8 mouse cellular contexts compared by ENCODE assay signal in the genomic region with DNA sequence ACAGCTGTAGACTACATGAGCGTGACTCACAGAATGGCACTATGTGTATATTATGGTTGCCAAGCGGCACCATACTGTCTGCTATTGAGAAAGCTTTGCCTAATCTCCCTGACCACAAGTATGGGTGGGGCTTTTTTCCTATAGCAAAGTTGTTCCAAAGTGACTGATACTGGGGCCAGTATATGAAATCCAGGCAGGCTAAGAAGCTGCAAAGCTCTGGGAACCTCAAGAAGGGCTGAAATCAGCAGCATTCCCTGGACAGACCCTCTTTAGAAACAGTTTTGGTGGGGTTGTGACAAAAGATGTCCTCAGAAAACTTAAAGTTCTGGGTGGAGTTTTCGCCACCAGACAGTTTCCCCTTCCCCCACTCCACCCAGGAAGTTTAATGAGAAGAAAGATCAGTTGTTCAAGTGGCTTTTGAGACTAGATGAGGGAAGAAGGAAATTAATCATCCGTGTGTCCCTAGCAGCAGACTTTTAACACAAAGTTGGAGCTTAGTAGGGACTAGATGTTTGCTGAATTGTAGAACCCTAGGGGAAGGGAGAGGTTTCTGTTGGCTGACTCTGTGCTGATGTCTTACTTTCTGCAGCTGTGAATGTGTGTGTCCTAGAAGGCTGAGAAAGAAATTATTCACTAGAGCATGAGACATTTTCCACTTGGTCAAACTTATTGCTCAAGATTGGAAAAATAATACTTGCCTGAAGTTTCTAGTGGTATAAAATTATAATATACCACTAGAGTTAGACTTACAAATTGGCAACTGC. TPM values are rescaled to one million over a fixed set of nuclear protein-coding genes. Genes with fewer than 3 reads are reported as not detected.
DNase-seq lines count a peak whose midpoint lies in the region; ATAC-seq and TF ChIP-seq lines count a peak whose summit lies in the region.

No protein-coding gene starts in this region.

- H3K4me3 ChIP-seq in MEL (ENCODE audit: control insufficient read depth in 1 of 2, insufficient read depth in 1 of 2, low read depth in 2 of 2, low read length in 2 of 2), result peak overlapping the region in 1 of 2 experiments; percentile 12; a peak in 1 of 4 replicates
- H3K4me3 ChIP-seq in heart, embryonic 12.5 days, result no peak overlapping the region
- H3K4me3 ChIP-seq in liver, embryonic 16.5 days (ENCODE audit: low read depth, low read length), result peak overlapping the region; percentile 1; the same call in 1 of the 2 replicates
- H3K4me3 ChIP-seq in stomach, postnatal 0 days (ENCODE audit: low read depth, low read length), result peak overlapping the region; percentile 13; the same call in 1 of the 2 replicates

- no peak overlapping the region for H3K9ac ChIP-seq in MEL (ENCODE audit: control insufficient read depth, low read depth, low read length, poor library complexity, severe bottlenecking)
- no peak overlapping the region for H3K9ac ChIP-seq in heart, embryonic 12.5 days
- no peak overlapping the region for H3K9ac ChIP-seq in liver, embryonic 16.5 days (ENCODE audit: low read depth, low read length)
- H3K9ac ChIP-seq in stomach, postnatal 0 days (ENCODE audit: low read length), result no peak overlapping the region

- peak; percentile 28 for DNase-seq in 3134 (ENCODE audit: extremely low read depth, insufficient read length, low spot score)
- peak; percentile 40 for DNase-seq in MEL (ENCODE audit: low read depth, low spot score)
- peak; percentile 33 for DNase-seq in stomach, postnatal 0 days (ENCODE audit: low spot score)
- no peak for DNase-seq in adrenal gland, adult 18-20 months (ENCODE audit: low spot score in 2 of 2)
- DNase-seq in frontal cortex, postnatal 25 days (ENCODE audit: low spot score in 2 of 2), result no peak
- no peak for DNase-seq in ovary, postnatal 10 days (ENCODE audit: low spot score)

- WGBS in heart, embryonic 12.5 days, result 56% methylated on average over 4 of the region's 4 CpGs
- WGBS in liver, embryonic 16.5 days (ENCODE audit: insufficient replicate concordance), result 28% methylated on average over 4 of the region's 4 CpGs
- WGBS in stomach, postnatal 0 days, result 38% methylated on average over 4 of the region's 4 CpGs

- no peaks in the 10 kb centered on the region for H3K4me1 ChIP-seq in MEL (ENCODE audit: control insufficient read depth in 1 of 2, insufficient read depth in 2 of 2, low read length in 2 of 2)
- no peaks in the 10 kb centered on the region for H3K4me1 ChIP-seq in heart, embryonic 12.5 days (replicated peaks)
- no peaks in the 10 kb centered on the region for H3K4me1 ChIP-seq in liver, embryonic 16.5 days (ENCODE audit: control insufficient read depth, low read depth, low read length)
- no peaks in the 10 kb centered on the region for H3K4me1 ChIP-seq in stomach, postnatal 0 days (replicated peaks; ENCODE audit: control insufficient read depth, insufficient read depth)

- H3K27ac ChIP-seq in MEL (ENCODE audit: control insufficient read depth, low read depth, low read length), result no peak overlapping the region
- peak overlapping the region; percentile 57 for H3K27ac ChIP-seq in heart, embryonic 12.5 days (ENCODE audit: poor library complexity, severe bottlenecking)
- peak overlapping the region; percentile 3 for H3K27ac ChIP-seq in liver, embryonic 16.5 days (ENCODE audit: low read length)
- H3K27ac ChIP-seq in stomach, postnatal 0 days (replicated peaks), result peak overlapping the region; percentile 69

- TF ChIP-seq RAD21 in MEL (IDR thresholded peaks at IDR 0.05; ENCODE audit: low read depth, low read length), result no peak

- no peaks in the 10 kb centered on the region for H3K79me2 ChIP-seq in MEL (ENCODE audit: control insufficient read depth, insufficient read depth, low read length, poor library complexity)

- 0 out of 2 replicates have a peak, but pooled peaks have one; percentile 45 for ATAC-seq in heart, embryonic 12.5 days (ENCODE audit: insufficient number of reproducible peaks, low FRiP score)
- ATAC-seq in liver, embryonic 16.5 days (ENCODE audit: low read depth), result peak; percentile 88
- peak; percentile 94 for ATAC-seq in stomach, postnatal 0 days (ENCODE audit: low FRiP score, low TSS enrichment)

- H3K9me3 ChIP-seq in MEL (replicated peaks; ENCODE audit: insufficient read depth, low read length), result no peaks in the 10 kb centered on the region
- H3K9me3 ChIP-seq in heart, embryonic 12.5 days (replicated peaks), result no peaks in the 10 kb centered on the region
- no peaks in the 10 kb centered on the region for H3K9me3 ChIP-seq in liver, embryonic 16.5 days (replicated peaks; ENCODE audit: control insufficient read depth, low read length)
- no peaks in the 10 kb centered on the region for H3K9me3 ChIP-seq in stomach, postnatal 0 days (ENCODE audit: control insufficient read depth, low read length)

- no peak for TF ChIP-seq POLR2A in MEL (IDR thresholded peaks at IDR 0.05; ENCODE audit: control insufficient read depth in 1 of 2, insufficient read depth in 1 of 2, low read depth in 1 of 2, low read length in 2 of 2, poor library complexity in 1 of 2)

- H3K36me3 ChIP-seq in MEL (ENCODE audit: control insufficient read depth in 1 of 2, insufficient read depth in 2 of 2, low read length in 2 of 2), result no peaks in the 10 kb centered on the region
- no peaks in the 10 kb centered on the region for H3K36me3 ChIP-seq in heart, embryonic 12.5 days
- H3K36me3 ChIP-seq in liver, embryonic 16.5 days (ENCODE audit: control insufficient read depth, insufficient read depth), result no peaks in the 10 kb centered on the region
- H3K36me3 ChIP-seq in stomach, postnatal 0 days (ENCODE audit: control insufficient read depth, insufficient read depth, low read length), result no peaks in the 10 kb centered on the region

- no peak for TF ChIP-seq EP300 in MEL (IDR thresholded peaks at IDR 0.05; ENCODE audit: low read depth in 1 of 2, low read length in 2 of 2)
- TF ChIP-seq EP300 in stomach, postnatal 0 days (optimal IDR thresholded peaks at IDR 0.05), result no peak

- TF ChIP-seq CTCF in MEL (IDR thresholded peaks at IDR 0.05 in 2 of 3, conservative IDR thresholded peaks at IDR 0.05 in 1 of 3; ENCODE audit: control insufficient read depth in 1 of 3, insufficient read depth in 1 of 3, low read depth in 2 of 3, low read length in 3 of 3, poor library complexity in 1 of 3, severe bottlenecking in 1 of 3), result no peak
- TF ChIP-seq CTCF in stomach, postnatal 0 days (IDR thresholded peaks at IDR 0.05; ENCODE audit: low read depth), result no peak

- peak overlapping the region; percentile 19 for H3K4me2 ChIP-seq in heart, embryonic 12.5 days
- peak overlapping the region; percentile 4; the same call in 1 of the 2 replicates for H3K4me2 ChIP-seq in liver, embryonic 16.5 days (ENCODE audit: low read depth, low read length)
- H3K4me2 ChIP-seq in stomach, postnatal 0 days (replicated peaks; ENCODE audit: low read depth), result peak overlapping the region; percentile 28; the same call in 1 of the 2 replicates

- H3K27me3 ChIP-seq in MEL (ENCODE audit: control insufficient read depth in 1 of 2, insufficient read depth in 2 of 2, low read length in 2 of 2), result no peaks in the 10 kb centered on the region
- H3K27me3 ChIP-seq in heart, embryonic 12.5 days (replicated peaks), result no peaks in the 10 kb centered on the region
- H3K27me3 ChIP-seq in liver, embryonic 16.5 days (ENCODE audit: control insufficient read depth, insufficient read depth, low read depth, low read length), result no peaks in the 10 kb centered on the region
- no peaks in the 10 kb centered on the region for H3K27me3 ChIP-seq in stomach, postnatal 0 days (ENCODE audit: control insufficient read depth, insufficient read depth, low read length)

TF ChIP-seq in MEL, 35 proteins besides CTCF, POLR2A, EP300 and RAD21:
- TF ChIP-seq SIN3A (IDR thresholded peaks at IDR 0.05; ENCODE audit: low read length) (no peak), MYC (IDR thresholded peaks at IDR 0.05; ENCODE audit: low read depth, low read length) (no peak), TAL1 (IDR thresholded peaks at IDR 0.05; ENCODE audit: low read length) (no peak)

RNA-seq across cellular contexts. Expression of a gene that starts 2.2 kb away (rescaled TPM):
- not detected in 2 replicates for total RNA-seq in MEL (2012; rRNA removed)
- polyA plus RNA-seq in MEL (2012; ENCODE audit: insufficient read depth in 1 of 2, insufficient read length in 2 of 2, low read depth in 1 of 2, low replicate concordance in 2 of 2, missing spikeins in 1 of 2), result not detected
- 0.41 and 1.2 TPM in 2 replicates for polyA plus RNA-seq in heart, embryonic 12.5 days (2016; fragmentation: Nextera tagmentation; extraction: Ambion mirVana)
- polyA plus RNA-seq in liver, embryonic 16.5 days (2015; fragmentation: Nextera tagmentation; extraction: Ambion mirVana), result 0.68 and 1.4 TPM in 2 replicates
- polyA plus RNA-seq in stomach, postnatal 0 days (2015; fragmentation: Nextera tagmentation; extraction: Ambion mirVana), result 0.44 and 0.45 TPM in 2 replicates
- total RNA-seq in adrenal gland, adult 18-20 months (2021), result under 1 TPM; 0.93 TPM

Comparison
In these comparisons a context has a peak if more than half of its experiments do, and no peak if none do; other contexts are left out.
1. DNase-seq: peak in 3134 (single experiment), MEL (single experiment) and stomach, postnatal 0 days (single experiment); none in adrenal gland, adult 18-20 months (0 of 2), frontal cortex, postnatal 25 days (0 of 2) and ovary, postnatal 10 days (single experiment).
2. Peak in every context shown above with its lines, with median percentiles within 50 percentile points of each other: ATAC-seq and H3K4me2 ChIP-seq.